Mouse (Mus musculus): ENCODE measurements at regions not wholly inside any gene's neighbourhood (a gene's known extent, or its start where the extent isn't known, plus 50 kb on each side); places are given as distances from the start of the nearest gene placed in this dataset.
A peak's percentile ranks its signal among the peaks of the same experiment; 100 is the strongest.

DNA sequence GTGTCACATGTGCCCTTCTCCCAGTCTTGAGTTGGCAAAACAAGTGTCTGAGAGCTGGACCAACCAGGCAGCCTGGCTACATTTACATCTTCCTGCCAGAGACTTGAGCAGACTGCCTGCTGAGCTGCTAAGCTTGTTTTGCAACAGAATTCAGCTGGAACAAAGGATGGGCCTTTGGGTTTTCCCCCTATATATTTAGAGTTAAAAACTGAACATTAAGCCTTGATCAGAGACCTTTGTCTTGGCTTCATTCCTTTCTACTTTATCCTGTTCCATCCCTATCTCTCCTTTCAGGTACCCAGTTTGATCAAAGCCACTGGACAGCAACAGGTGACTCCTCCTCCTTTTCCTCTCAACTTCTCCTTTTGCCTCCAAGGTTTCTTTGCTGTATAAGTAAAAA is 1125.3 kb downstream of the Grik2 start:
- peak; percentile 78 for DNase-seq (ENCODE audit: low read depth, low spot score)

DNA sequence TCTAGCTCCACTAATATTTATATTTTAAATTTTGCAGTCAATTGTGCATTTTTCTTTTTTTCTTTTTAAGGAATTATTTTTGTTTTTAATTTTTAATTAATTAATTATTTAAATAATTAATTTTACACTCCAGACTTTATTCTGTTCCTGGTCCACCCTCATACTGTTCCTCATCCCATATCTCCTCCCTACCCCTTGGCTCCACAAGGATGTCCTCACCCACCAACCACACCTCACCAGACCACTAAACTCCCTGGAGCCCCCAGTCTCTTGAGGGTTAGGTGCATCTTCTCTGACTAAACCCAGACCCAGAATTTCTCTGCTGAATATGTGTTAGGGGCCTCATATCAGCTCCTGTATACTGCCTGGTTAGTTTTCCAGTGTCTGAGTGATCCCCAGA is 1142.8 kb downstream of the Grik2 start:
- DNase-seq (ENCODE audit: low read depth, low spot score) = no peak

Measured in ZHBTc4 (cell line).